Mouse (Mus musculus) gastrocnemius, adult 18-20 months (tissue): ENCODE measurements at regions not wholly inside any gene's neighbourhood (a gene's known extent, or its start where the extent isn't known, plus 50 kb on each side); places are given as distances from the start of the nearest gene placed in this dataset.

ENCODE experiments used
- DNase-seq: peaks from one replicate; pipeline ENCODE4 v3.0.0; 2021; ENCODE audit warnings: low spot score

DNA sequence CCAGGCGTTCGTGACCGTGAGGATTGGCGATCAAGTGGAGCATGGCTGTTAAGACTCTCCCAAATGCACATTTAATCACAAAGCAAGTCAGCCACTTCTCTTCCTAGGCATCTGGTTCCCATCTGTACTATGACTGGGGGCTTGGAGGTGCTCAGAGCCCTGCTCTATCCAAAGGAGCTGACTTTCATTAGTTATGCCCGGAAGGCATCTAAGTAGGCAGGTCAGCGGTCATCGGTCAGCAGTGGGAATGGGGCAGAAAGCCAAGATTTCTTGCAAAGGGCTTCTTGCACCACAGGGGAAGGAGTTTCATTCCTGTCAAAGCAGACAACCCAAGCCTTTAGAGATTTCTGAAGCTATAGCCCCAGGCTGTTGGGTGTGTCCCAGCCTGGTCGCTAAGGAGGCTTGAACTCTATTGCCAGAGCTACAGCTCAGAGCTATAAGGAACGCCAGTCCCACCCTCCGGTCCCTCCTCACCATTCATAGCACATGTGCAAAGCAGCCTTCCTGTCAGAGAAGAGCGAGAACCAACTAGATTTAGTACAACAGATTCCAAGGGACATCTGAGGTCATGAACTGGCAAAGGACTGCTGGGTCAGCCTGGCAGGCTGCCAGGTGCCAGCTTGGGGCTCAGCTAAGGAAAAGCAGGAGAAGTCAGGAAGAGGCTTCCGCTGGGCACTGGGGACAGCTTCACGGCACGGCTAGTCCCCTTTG is 175.6 kb downstream of the Fam43a start:
- DNase-seq, result peak; percentile 43

DNA sequence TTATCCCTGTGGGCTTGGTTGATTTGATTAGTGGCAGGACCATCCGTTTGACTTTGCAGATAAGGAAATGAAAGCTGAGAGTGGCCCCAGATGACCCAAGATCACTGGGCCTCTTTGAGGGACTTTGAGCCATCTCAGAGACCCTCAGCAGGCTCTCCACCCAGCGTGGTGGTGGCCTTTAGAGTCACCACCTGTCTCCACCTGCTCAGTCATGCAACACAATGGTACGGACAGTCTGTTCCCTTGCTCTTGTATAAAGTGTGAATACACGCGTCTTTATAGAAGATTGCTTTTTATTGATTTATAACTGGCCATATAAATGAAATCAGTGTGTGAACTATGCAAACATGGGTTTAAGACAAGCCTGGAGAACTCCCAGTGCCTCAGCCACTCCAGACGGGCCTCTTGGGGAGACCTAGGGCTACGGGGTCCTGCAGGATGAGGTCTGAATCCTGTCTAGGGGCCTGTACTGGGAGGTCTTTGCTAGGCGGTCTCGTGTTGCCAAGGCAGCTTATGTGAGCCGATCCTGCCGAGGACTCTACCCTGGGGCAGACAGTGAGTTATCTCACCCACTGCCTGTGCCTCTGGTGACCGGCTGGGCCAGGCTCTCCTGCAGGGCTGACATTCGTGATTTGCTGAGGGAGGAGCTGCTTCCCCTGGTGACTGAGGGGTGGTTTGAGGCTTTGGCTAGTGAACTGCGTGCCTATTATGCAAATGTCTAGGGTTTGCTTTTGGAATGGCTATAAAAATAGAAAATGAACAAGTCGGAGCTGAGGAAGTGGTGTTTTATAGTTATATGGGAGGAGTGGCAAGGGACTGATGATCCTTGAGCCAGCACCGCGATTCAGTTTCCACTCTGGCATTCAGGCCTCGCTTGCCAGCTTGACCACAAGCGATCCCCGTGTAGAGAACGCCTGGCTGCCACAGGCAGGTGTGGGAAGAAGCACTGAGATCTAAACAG is 176.5 kb downstream of the Fam43a start:
- DNase-seq, result peak; percentile 71

DNA sequence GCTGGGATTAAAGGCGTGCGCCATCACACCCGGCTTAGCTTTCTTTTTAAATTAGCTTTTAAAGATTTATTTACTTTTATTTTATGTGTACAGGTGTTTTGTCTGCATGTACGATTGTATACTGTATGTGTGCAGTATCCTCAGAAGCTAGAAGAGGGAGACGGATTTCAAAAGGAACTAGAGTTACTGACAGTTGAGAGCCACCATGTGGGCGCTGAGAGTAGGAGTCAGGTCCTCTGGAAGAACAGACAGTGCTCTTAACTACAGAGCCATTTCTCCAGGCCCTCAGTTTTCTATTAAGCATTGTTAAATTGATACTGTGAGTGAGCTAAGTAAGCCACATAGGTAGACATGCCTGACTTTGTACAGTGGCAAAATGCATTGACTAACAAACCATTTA is 177.9 kb downstream of the Fam43a start:
- no peak for DNase-seq

DNA sequence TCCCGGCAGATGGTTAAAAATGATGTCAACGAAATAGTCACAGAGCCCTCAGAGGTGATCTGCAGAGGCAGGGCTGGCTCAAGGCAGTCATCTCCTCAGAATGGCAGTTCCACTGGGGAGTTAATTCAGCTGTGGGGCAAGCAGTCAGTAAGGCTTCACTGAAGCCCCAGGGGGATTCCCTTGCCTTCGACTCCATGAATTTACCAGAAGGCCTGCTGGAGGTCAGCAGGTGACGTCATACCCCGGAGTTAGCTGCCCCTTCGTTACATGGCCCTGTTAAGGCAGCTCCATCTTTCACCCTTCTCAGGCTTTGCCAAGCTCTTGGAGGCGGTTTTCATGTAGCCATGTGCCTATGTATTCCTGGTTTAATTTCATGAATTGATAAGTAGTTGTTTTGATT is 178.6 kb downstream of the Fam43a start:
- no peak for DNase-seq

DNA sequence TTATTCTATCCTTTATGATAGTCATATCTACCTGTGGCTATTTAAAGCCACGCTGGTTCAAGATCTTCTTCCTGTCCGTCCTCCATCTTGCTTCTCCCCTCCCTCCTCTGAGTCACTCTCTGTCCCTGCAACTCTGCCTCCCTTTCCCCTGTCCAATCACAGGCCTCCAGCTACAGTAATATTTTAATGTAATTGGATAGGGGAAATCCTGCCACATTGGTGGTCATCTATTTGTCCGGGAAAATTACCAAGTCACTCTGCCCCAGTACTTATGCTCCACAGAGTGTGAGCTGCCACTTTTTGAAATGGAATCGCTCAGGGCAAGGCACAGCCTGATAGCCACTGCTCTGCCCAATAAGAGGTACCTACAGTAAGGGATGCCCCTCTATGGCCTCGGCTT is 179.4 kb downstream of the Fam43a start:
- DNase-seq, result no peak

DNA sequence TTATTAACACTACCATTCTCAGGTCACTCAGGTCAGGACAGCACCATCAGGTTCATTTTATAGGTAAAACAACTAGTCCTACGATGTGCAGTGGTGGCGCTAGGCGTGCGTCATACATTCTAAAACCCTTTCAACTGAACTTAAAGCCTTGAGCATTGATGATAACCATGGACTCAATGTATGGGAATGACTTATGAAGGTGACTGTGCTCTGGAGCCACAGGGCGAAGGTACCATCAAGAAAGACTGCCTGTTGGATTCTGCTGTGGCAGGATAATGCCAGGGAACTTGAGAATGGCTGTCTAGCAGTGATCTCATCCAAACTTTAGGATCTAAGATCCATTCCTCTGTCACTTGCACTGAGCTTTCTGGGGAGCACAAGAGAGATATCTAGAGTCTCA is 184.7 kb downstream of the Fam43a start:
- no peak for DNase-seq

DNA sequence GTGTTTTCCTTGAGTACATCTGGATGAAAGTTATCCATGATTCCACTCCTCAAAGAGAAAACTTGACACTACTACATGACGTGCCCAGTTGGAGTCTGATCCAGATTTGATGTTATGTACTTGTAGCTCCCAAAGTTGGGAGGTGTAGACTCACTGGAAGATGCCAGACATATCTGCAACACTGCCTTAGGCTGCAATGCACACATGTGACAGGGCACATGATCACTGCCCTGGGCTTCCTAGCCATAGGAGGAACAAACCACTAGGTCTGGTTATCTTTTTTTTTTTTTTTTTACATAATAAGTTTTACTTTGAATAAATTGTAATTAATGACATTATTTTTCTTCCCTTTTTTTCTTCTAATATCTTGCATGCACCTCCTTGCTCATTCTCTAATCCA is 185.4 kb downstream of the Fam43a start:
- no peak for DNase-seq

DNA sequence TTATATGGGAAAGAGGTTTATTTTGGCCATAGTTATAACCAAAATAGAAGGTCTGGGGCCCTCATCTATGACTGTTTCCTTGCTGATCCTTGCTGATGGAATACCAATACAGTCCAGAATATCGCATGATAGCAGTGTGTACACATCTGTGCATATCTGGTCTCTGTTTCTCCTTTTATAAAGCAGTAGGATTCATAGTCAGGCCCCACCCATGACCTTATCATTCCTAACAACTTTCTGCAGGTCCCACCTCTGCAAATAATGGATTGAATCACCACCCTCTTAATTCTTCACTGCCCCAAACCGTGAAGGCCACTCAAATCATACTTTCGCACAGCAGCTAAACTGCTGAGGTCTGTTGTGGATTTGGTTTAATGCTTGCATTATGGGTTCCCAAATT is 186.5 kb downstream of the Fam43a start:
- DNase-seq, result no peak

DNA sequence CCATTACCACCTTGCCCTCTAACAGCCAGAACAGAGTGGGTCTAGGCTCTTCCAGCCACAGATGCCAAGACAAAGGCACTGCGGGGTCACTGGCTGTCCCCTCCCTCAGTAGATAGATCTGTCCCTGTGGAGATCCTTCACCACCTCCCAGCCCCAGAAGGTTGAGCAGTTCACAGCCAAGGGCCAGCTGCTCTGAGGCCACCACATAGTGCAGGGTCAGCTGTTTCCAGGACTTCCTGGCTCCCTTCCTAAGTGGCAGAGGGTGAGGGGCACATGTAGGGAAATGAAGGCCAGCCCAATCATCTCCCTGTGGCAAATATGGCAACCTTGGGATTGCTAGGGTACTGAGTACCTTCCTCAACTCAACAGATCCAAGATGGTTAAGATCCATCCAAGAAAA is 187.8 kb downstream of the Fam43a start:
- DNase-seq, result no peak

DNA sequence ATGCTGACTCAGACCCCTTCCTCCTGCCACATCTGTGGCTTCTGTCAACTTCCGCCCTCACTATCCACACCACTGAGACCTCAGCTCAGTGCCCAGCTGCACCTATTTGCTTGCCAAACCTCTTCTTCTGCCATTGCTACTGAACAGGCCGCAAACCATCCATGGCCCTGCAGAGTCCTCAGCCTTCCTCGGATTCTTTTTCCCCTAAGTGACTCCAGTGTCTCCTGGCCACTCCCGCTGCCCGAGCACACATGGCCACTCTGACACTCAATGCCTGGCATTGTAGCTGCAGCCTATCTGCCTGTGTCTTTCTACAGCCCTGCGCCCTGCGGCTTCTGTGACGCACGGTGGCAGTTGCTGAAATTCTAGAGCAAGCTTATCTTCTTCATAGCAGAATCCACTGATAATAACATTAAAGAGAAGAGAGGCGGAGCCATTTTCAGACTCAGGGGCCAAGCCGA is 188.8 kb downstream of the Fam43a start:
- no peak for DNase-seq

DNA sequence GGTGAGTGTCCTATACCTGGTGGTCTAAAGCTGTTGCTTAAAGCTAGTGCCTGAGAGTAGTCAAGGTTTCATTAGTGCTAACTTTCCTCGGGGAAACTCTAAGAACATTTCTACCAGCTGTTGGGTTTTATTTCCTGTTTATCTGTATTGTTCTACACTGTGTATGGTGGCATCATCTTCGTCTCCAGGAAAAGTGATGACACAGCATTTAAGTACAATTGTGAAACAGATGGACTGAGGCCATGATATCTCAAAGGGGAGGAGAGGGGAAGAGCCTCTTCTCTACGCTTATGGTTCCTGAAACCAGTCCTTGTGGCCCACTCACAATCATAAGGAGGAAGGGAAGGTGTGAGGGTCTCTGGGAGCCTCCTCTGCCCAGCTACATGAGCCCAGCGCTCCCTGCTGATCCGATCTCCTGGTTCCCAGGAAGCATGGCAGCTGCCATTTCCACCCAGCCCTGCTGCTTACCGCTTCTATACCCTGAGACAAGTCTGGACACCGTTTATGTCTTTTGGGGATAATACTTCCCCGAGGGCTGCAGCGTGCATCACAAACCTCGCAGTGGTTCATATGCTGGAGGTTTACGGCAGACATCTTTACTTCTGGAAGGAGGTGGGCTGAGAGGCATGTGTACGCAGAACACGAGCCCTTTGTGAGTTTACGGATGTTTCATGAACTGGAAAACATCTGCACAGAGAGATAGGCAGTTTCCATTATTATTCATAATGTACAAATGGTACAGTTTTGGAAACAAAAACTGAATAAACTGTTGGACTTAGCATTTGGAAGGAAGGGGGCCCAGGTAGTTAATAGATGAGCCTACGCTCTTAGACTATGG is 189.6 kb downstream of the Fam43a start:
- DNase-seq, result no peak

DNA sequence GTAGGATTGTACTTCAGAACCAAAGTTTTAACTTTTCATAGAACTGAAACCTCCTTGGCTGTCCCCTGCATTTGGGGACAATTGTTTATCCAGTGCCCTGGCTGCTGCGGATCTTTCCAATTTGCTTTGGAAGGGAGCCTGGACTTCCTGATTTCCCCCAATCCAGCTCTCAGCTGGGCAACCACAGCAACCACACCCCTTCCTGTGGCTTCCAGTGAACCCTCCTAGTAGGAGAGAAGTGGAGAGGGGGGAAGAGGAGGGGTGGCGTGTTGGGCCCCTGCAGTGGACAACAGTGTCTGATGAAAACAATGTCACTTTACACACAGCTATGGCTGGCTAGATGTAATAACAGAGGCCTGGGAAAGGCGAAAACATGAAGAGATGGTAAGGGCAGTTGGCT is 190.5 kb downstream of the Fam43a start:
- DNase-seq, result peak; percentile 58

DNA sequence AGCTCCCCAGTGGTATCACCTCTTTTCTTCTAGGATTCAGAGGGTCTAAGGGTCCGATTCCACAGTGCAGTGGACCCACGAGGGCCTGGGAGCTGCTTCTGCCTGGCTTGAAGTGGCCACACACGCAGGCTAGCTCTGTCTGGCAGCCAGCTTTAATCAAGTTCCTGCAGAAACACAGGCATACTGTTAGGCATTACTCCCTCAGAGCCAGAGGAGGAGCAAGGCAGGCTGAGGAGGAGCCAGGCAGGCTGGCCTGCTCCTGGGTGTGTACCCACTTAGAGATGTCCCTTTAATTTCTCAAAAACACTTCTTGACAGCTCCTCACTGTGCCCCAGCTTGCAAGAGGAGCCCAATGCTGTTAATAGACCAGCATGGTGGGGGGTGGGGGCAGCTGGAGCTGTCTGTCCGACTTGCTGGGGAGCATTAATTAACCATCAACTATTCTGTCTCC is 191.1 kb downstream of the Fam43a start:
- no peak for DNase-seq

DNA sequence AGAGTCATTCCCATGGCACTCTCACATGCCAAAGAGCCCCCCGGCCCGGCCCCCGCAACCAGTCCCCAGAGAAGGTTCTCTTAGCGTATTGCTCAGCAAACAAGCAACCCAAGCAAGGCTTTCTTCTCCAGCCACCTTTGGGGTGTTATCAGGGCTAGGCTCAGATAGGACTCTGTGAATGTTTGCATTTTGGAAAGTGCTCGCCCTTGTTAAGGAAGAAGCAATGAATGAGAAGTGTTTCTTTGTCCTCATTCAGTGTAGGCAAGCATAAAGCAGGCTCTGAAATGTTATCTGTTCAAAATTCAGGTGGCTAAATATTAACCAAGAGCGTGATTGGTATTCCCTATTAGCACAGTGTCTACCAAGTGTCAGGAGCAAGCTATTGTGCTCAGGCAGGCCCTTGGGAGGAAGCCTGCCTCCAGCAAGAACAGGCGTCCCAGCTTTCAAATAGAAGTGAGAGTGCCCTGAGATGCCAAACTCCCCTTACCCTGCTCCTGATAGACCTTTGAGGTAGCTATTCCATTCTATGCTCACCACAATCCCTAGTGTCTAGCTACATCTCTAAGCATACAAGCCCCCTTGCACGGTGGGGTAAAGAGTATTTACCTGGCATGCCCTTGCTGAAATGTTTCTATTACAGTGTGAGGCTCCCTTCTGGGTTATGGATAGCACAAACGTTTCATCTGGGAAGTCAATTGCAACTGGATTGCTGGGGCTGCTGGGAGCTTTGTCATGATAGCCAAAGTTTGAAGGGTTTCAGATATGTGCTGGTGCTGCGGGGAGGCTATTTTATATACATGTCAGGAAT is 191.7 kb downstream of the Fam43a start:
- DNase-seq, result no peak

DNA sequence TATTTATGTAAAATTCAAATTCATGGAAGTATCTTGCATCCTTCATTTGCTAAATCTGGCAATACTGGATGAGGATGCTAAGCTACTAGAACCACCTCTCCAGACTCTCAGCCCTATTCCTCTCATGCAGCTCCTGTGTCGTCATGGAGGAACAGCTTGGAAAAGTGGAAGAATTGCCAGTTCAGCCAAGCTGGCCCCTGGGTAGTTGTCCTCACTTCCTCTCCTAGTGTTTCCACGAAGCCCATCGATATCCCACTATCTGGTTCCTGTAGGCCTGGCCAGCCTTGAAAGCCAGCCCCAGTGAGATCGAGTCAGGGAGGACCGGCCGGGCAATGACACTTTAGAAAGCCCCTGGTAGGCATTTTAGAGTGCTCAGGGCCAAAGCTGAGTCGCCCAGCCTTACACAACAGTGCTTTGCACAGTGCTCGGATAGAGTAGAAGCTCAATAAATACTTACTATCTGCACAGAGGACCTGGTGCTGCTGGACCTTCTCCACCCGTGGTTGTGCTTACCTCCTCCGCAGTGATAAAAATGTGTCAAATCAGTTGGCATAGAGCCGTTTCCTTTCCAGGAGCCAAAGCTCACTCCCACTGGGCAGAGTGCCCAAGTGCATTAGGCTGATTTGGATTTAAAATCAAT is 193.3 kb downstream of the Fam43a start:
- DNase-seq, result no peak

DNA sequence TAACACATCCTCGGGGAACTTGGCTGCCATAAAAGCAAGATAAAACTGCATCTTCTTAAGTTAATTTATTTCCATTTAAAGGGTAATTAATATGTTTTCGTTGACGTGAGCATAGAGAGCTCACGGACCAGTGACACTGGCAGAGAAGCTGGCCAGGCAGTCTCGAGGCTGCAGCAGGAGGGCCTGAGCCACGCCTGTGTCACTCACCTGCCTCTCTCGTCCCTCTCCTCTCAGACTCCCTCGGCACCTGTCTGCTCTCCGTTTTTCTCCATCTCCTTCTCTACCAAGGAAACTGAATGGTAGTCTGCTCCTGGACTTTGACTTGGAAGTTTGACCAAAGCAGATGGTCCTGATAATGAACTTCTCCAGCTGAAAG is 193.8 kb downstream of the Fam43a start:
- no peak for DNase-seq

DNA sequence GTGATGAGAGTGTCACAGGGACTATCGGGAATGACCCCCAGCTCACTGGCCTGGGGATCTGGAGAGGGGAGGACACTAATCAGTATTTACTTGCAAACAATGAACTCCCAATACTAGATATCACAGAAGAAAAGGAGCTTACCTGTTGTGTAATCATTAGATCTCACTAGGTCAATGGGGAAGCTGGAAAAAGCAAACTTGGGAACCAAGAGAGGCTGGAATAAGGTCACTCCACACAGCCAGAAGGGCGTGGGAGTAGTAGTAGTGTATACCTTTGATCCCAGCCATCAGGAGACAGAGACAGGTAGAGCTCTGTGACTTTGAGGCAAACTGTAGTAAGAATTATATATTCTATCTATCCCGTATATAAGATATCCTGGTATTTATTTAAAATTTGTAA is 194.3 kb downstream of the Fam43a start:
- no peak for DNase-seq

DNA sequence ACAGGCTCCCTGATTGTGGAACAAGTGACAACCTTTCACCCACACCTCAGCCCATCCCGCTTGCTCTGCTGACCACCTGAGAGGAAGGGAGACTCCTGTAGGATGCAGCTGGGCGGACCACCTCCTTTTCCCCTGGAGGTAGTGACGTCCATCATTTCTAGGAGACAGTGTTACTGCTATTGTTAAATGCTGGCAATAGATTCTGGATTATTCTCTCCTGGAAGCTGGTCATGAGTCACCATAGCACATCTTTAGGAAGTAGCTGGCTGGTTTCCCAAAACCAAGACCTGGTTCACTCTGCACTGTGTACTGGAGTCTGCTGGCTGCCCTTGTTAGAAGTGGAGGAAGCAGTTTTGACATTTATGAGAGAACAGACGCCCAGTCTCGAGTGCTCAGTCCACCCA is 196.0 kb downstream of the Fam43a start:
- DNase-seq, result no peak

DNA sequence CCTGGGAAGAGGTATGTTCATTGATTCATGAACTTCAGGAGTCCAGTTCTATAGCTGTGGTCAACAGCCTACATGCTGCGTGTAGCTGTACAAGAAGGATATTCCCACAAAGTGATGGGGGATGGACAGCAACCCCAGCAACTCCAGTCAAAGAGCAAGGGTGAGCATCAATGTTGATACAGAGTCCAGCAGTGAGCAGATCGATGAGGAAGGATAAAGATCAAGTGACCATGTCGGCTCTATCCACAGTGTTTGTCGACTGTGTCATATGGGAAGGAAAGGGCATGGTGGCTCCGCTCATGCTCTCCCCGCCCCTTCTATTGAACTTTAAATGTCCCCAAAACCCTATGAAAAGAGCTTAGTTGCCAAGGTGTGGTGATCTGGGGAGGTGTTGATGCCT is 196.6 kb downstream of the Fam43a start:
- no peak for DNase-seq

DNA sequence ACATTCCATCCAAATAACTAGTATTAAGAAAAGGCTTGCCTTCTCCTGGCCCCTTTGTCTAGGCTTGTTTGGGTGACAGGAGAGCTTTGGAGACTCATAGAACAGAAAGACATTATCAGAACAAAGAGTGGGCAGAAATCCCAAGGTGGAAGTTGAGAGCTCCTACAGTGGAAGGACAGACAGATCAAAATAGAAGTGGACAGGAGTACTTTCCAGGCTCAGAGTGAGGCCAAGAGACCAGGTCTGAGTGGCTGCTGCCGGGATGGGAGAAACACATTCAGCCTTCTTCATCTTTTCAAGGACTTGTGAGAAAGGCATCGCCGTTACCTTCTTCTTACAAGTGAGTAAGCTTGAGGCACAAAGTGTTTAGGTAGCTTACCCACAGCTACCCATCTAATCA is 197.5 kb downstream of the Fam43a start:
- no peak for DNase-seq
